Mouse (Mus musculus) heart, embryonic 13.5 days (tissue): ENCODE measurements around the gene Gcsh. TPM values are rescaled to one million over a fixed set of nuclear protein-coding genes. Genes with fewer than 3 reads are reported as not detected.

Source experiments
- ATAC-seq: fragments of 200-750 bp; cut with Nextera tagmentation; 2 replicates; pipeline ENCODE4 v1.8.0; 2017; ENCODE audit warnings: moderate TSS enrichment; ENCODE audit not compliant: insufficient number of reproducible peaks, low FRiP score, low TSS enrichment; ENCODE audit errors: extremely low read depth
- H3K27ac ChIP-seq: fragments of 300-500 bp; sonication (generic); replicated peaks from 2 replicates; pipeline ENCODE4 v1.5.1; 2015; ENCODE audit warnings: moderate library complexity, mild to moderate bottlenecking, inconsistent platforms
- H3K27me3 ChIP-seq: fragments of 300-500 bp; sonication (generic); replicated peaks from 2 replicates; pipeline ENCODE4 v1.6.1; 2015; ENCODE audit warnings: mild to moderate bottlenecking, inconsistent platforms
- H3K36me3 ChIP-seq: fragments of 300-500 bp; sonication (generic); 2 replicates; pipeline ENCODE4 v1.6.1; 2015; ENCODE audit warnings: mild to moderate bottlenecking, inconsistent platforms
- H3K4me1 ChIP-seq: fragments of 300-500 bp; sonication (generic); 2 replicates; pipeline ENCODE4 v1.6.1; 2015; ENCODE audit warnings: inconsistent platforms
- H3K4me2 ChIP-seq: fragments of 300-500 bp; sonication (generic); 2 replicates; pipeline ENCODE4 v1.6.1; 2015; ENCODE audit warnings: inconsistent platforms, mild to moderate bottlenecking, moderate library complexity
- H3K4me3 ChIP-seq: fragments of 300-500 bp; sonication (generic); 2 replicates; pipeline ENCODE4 v1.5.1; 2015; ENCODE audit warnings: moderate library complexity, mild to moderate bottlenecking, inconsistent platforms
- H3K9ac ChIP-seq: fragments of 300-500 bp; sonication (generic); 2 replicates; pipeline ENCODE4 v1.6.1; 2015; ENCODE audit warnings: inconsistent platforms, mild to moderate bottlenecking, moderate library complexity
- H3K9me3 ChIP-seq: fragments of 300-500 bp; sonication (generic); 2 replicates; pipeline ENCODE4 v1.6.1; 2016; ENCODE audit warnings: inconsistent platforms
- WGBS: fragments of 180-500 bp; shearing (Covaris S2); methylation state at CpG from one replicate; pipeline ENCODE4 v1.1.7; 2015; ENCODE audit warnings: mixed read lengths; 5-methylcytosine and 5-hydroxymethylcytosine counted together
- polyA plus RNA-seq: library from polyadenylated mRNA; unstranded; fragments of >200 nt; fragmentation: Nextera tagmentation; extraction: Ambion mirVana; gene quantifications from 2 replicates; pipeline ENCODE4 v1.2.1, GENCODE M21; 2015

The Gcsh gene
- 78.4 and 91.5 TPM in 2 replicates for polyA plus RNA-seq

- H3K36me3 ChIP-seq, result peaks cover 13% of the 10 kb centered on the region
- peak; percentile 100 for ATAC-seq
- H3K9ac ChIP-seq, result peak within 1 kb of the TSS; percentile 87
- H3K4me1 ChIP-seq, result peaks cover 20% of the 10 kb centered on the region
- no peaks in the 10 kb centered on the region for H3K9me3 ChIP-seq
- H3K27ac ChIP-seq, result peak within 1 kb of the TSS; percentile 77
- H3K27me3 ChIP-seq, result no peaks in the 10 kb centered on the region
- H3K4me3 ChIP-seq, result peak within 1 kb of the TSS; percentile 72
- peak within 1 kb of the TSS; percentile 98 for H3K4me2 ChIP-seq
- WGBS, result under 1% methylated on average over 56 of the region's 56 CpGs
These were observed at the start of gene Gcsh for GRCm38 (mm10) chr8:116993095-116993867. Gene Gcsh (minus strand): TSS chr8:116993537.

GRCm38 (mm10) chr8:117039843-117040242, 46.5 kb upstream of the Gcsh start:
- peaks cover 16% of the 10 kb centered on the region; the same call in 1 of the 2 replicates for H3K27me3 ChIP-seq
- no peaks in the 10 kb centered on the region for H3K36me3 ChIP-seq
- H3K27ac ChIP-seq, result no peak overlapping the region
- no peak for ATAC-seq
- 0 out of 2 replicates have a peak, but pooled peaks cover 2% of the 10 kb centered on the region for H3K4me1 ChIP-seq
- H3K4me2 ChIP-seq, result no peak overlapping the region
- H3K9ac ChIP-seq, result no peak overlapping the region
- no peaks in the 10 kb centered on the region for H3K9me3 ChIP-seq
- WGBS, result 78% methylated on average over 7 of the region's 7 CpGs
- H3K4me3 ChIP-seq, result no peak overlapping the region

GRCm38 (mm10) chr8:117037374-117037935, 44.1 kb upstream of the Gcsh start:
- H3K36me3 ChIP-seq, result no peaks in the 10 kb centered on the region
- 76% methylated on average over 7 of the region's 7 CpGs for WGBS
- H3K4me3 ChIP-seq, result no peak overlapping the region
- H3K4me1 ChIP-seq, result 0 out of 2 replicates have a peak, but pooled peaks cover 1% of the 10 kb centered on the region
- H3K9ac ChIP-seq, result no peak overlapping the region
- H3K27me3 ChIP-seq, result peaks cover 12% of the 10 kb centered on the region; the same call in 1 of the 2 replicates
- no peaks in the 10 kb centered on the region for H3K9me3 ChIP-seq
- no peak overlapping the region for H3K4me2 ChIP-seq
- ATAC-seq, result no peak
- no peak overlapping the region for H3K27ac ChIP-seq

GRCm38 (mm10) chr8:117033393-117033792, 40.1 kb upstream of the Gcsh start:
- Histone ChIP-seq H3K27me3 (no peaks in the 10 kb centered on the region), H3K9ac (no peak overlapping the region), H3K4me2 (no peak overlapping the region), H3K9me3 (no peaks in the 10 kb centered on the region), H3K4me1 (no peaks in the 10 kb centered on the region), H3K27ac (no peak overlapping the region), H3K36me3 (no peaks in the 10 kb centered on the region), H3K4me3 (no peak overlapping the region)
- WGBS, result 44% methylated on average over 3 of the region's 3 CpGs
- ATAC-seq, result no peak

GRCm38 (mm10) chr8:117032609-117033008, 39.3 kb upstream of the Gcsh start:
- Histone ChIP-seq H3K9ac (no peak overlapping the region), H3K4me2 (no peak overlapping the region), H3K27me3 (no peaks in the 10 kb centered on the region), H3K4me3 (no peak overlapping the region), H3K27ac (0 out of 2 replicates have a peak overlapping the region, but pooled peaks have one; percentile 5), H3K4me1 (no peaks in the 10 kb centered on the region), H3K9me3 (no peaks in the 10 kb centered on the region), H3K36me3 (no peaks in the 10 kb centered on the region)
- WGBS, result 59% methylated on average over 8 of the region's 8 CpGs
- ATAC-seq, result no peak

- Histone ChIP-seq H3K4me3 (no peak overlapping the region), H3K4me2 (no peak overlapping the region), H3K36me3 (no peaks in the 10 kb centered on the region), H3K27ac (no peak overlapping the region), H3K9ac (no peak overlapping the region), H3K4me1 (no peaks in the 10 kb centered on the region), H3K27me3 (no peaks in the 10 kb centered on the region), H3K9me3 (no peaks in the 10 kb centered on the region)
- WGBS, result 63% methylated on average over 6 of the region's 6 CpGs
- ATAC-seq, result no peak
These were observed 38.1 kb upstream of the Gcsh start for GRCm38 (mm10) chr8:117031476-117031875.

GRCm38 (mm10) chr8:117028686-117029085, 35.3 kb upstream of the Gcsh start:
- ATAC-seq, result no peak
- H3K4me2 ChIP-seq, result no peak overlapping the region
- no peaks in the 10 kb centered on the region for H3K9me3 ChIP-seq
- H3K27ac ChIP-seq, result no peak overlapping the region
- H3K4me1 ChIP-seq, result no peaks in the 10 kb centered on the region
- no peak overlapping the region for H3K9ac ChIP-seq
- 88% methylated on average over 10 of the region's 10 CpGs for WGBS
- H3K36me3 ChIP-seq, result no peaks in the 10 kb centered on the region
- H3K4me3 ChIP-seq, result no peak overlapping the region
- no peaks in the 10 kb centered on the region for H3K27me3 ChIP-seq

- no peaks in the 10 kb centered on the region for H3K36me3 ChIP-seq
- H3K4me3 ChIP-seq, result no peak overlapping the region
- no peak overlapping the region for H3K9ac ChIP-seq
- WGBS, result 81% methylated on average over 5 of the region's 5 CpGs
- H3K27ac ChIP-seq, result no peak overlapping the region
- ATAC-seq, result no peak
- H3K9me3 ChIP-seq, result no peaks in the 10 kb centered on the region
- H3K4me2 ChIP-seq, result no peak overlapping the region
- no peaks in the 10 kb centered on the region for H3K27me3 ChIP-seq
- peaks cover 2% of the 10 kb centered on the region; the same call in 1 of the 2 replicates for H3K4me1 ChIP-seq
These were observed 34.3 kb upstream of the Gcsh start for GRCm38 (mm10) chr8:117027601-117028000.

- Histone ChIP-seq H3K4me3 (no peak overlapping the region), H3K4me2 (no peak overlapping the region), H3K27ac (no peak overlapping the region), H3K9ac (no peak overlapping the region), H3K9me3 (no peaks in the 10 kb centered on the region), H3K27me3 (no peaks in the 10 kb centered on the region), H3K36me3 (no peaks in the 10 kb centered on the region), H3K4me1 (peaks cover 4% of the 10 kb centered on the region; the same call in 1 of the 2 replicates)
- 62% methylated on average over 1 of the region's 1 CpGs for WGBS
- no peak for ATAC-seq
These were observed 29.1 kb upstream of the Gcsh start for GRCm38 (mm10) chr8:117022297-117022993.

GRCm38 (mm10) chr8:117019323-117020275, 26.3 kb upstream of the Gcsh start:
- ATAC-seq, result no peak
- peaks cover 24% of the 10 kb centered on the region for H3K27me3 ChIP-seq
- no peak overlapping the region for H3K4me2 ChIP-seq
- H3K36me3 ChIP-seq, result no peaks in the 10 kb centered on the region
- H3K4me1 ChIP-seq, result peaks cover 4% of the 10 kb centered on the region; the same call in 1 of the 2 replicates
- H3K9me3 ChIP-seq, result no peaks in the 10 kb centered on the region
- 71% methylated on average over 18 of the region's 18 CpGs for WGBS
- H3K4me3 ChIP-seq, result no peak overlapping the region
- H3K9ac ChIP-seq, result no peak overlapping the region
- H3K27ac ChIP-seq, result no peak overlapping the region
